Mouse (Mus musculus) G1E (cell line): Measurements from ENCODE around the gene Cdc34. TPM values are rescaled to one million over a fixed set of nuclear protein-coding genes. Genes with fewer than 3 reads are reported as not detected.

Source experiments
- ATAC-seq: 2 replicates; pipeline ENCODE4 v1.8.0; 2016; ENCODE audit warnings: mild to moderate bottlenecking; ENCODE audit not compliant: insufficient number of reproducible peaks, poor library complexity, low FRiP score, severe bottlenecking; ENCODE audit errors: extremely low read depth
- DNase-seq: peaks from one replicate; pipeline ENCODE4 v3.0.0; 2012; ENCODE audit warnings: low spot score
- H3K27me3 ChIP-seq: 2 replicates; pipeline ENCODE4 v1.6.1; 2012; ENCODE audit warnings: mild to moderate bottlenecking, low read length, inconsistent platforms; ENCODE audit not compliant: insufficient read depth
- H3K36me3 ChIP-seq: replicated peaks from 2 replicates; pipeline ENCODE3; 2012; ENCODE audit warnings: mild to moderate bottlenecking, inconsistent platforms
- H3K4me1 ChIP-seq: 2 replicates; pipeline ENCODE4 v1.6.1; 2012; ENCODE audit warnings: low read depth, low read length, inconsistent platforms, mixed read lengths; ENCODE audit not compliant: insufficient read depth
- H3K4me3 ChIP-seq: 2 replicates; pipeline ENCODE4 v1.5.1; 2012; ENCODE audit warnings: low read depth, mild to moderate bottlenecking, inconsistent platforms, low read length, moderate library complexity, mixed read lengths
- H3K9me3 ChIP-seq: replicated peaks from 2 replicates; pipeline ENCODE4 v1.6.1; 2012; ENCODE audit warnings: inconsistent platforms
- CTCF ChIP-seq: IDR thresholded peaks from 2 replicates; pipeline ENCODE4 v1.5.1; 2012; ENCODE audit warnings: low read depth, low read length, inconsistent platforms, mixed read lengths
- GATA1 ChIP-seq: IDR thresholded peaks from 2 replicates; pipeline ENCODE4 v1.6.1; 2012; ENCODE audit warnings: borderline replicate concordance, low read length, inconsistent platforms, mixed read lengths
- GATA2 ChIP-seq: IDR thresholded peaks from 2 replicates; pipeline ENCODE4 v1.6.1; 2012; ENCODE audit warnings: low read depth, low read length, inconsistent platforms, borderline replicate concordance
- POLR2AphosphoS5 ChIP-seq: IDR thresholded peaks from 2 replicates; pipeline ENCODE4 v1.6.1; 2012; ENCODE audit warnings: low read depth, low read length, inconsistent platforms; ENCODE audit not compliant: insufficient replicate concordance
- TAL1 ChIP-seq: conservative IDR thresholded peaks from 2 replicates; pipeline ENCODE4 v1.6.1; 2012; ENCODE audit warnings: low read depth, low read length, inconsistent platforms, mixed read lengths
- polyA plus RNA-seq: library from polyadenylated mRNA; stranded (reverse); fragments of >175 nt; gene quantifications from 2 replicates; pipeline ENCODE4 v1.2.3, GENCODE M21; 2012
- total RNA-seq, 2 experiments: library from RNA; stranded (forward) in 1 of 2; stranded (reverse) in 1 of 2; fragments of 200-1000 nt in 1 of 2; fragments of >200 nt in 1 of 2; fragmentation: Nextera tagmentation in 1 of 2; gene quantifications; 2 replicates each; pipeline ENCODE4 v1.2.3; 2014 to 2017

Gene Cdc34
- total and polyA plus RNA-seq, 3 experiments = 86.7 to 492 (median 136) TPM

- TF ChIP-seq POLR2AphosphoS5 (no peak), GATA1 (no peak), CTCF (no peak), GATA2 (no peak), TAL1 (no peak)
- no peak overlapping the region for H3K4me3 ChIP-seq
- no peak for DNase-seq
- peaks cover 91% of the 10 kb centered on the region for H3K36me3 ChIP-seq
- H3K9me3 ChIP-seq = peaks cover 20% of the 10 kb centered on the region
- no peak for ATAC-seq
- H3K27me3 ChIP-seq = no peaks in the 10 kb centered on the region; the same call in 1 of the 2 replicates
- peaks cover 11% of the 10 kb centered on the region; the same call in 1 of the 2 replicates for H3K4me1 ChIP-seq
Measured at GRCm38 (mm10) chr10:79736706-79737105, 54.7 kb downstream of the Cdc34 start.

Other genes with a start within 250 kb of the Cdc34 start
Only the 20 nearest of the 29 such genes appear.
- not detected in 2 replicates for gene Plpp2, start 148.4 kb upstream of the Cdc34 start, total RNA-seq (2014; fragmentation: Nextera tagmentation)
- gene Plpp2, start 148.4 kb upstream of the Cdc34 start, total RNA-seq (2017) = 0.06 TPM in 1 of 2 replicates, not detected in the other
- gene Plpp2, start 148.4 kb upstream of the Cdc34 start, polyA plus RNA-seq = 0.21 and 0.23 TPM in 2 replicates
- gene Mier2, start 127.0 kb upstream of the Cdc34 start, total RNA-seq (2014; fragmentation: Nextera tagmentation) = not detected in 2 replicates
- not detected in 2 replicates for gene Mier2, start 127.0 kb upstream of the Cdc34 start, total RNA-seq (2017)
- 0.05 TPM in 1 of 2 replicates, not detected in the other for gene Mier2, start 127.0 kb upstream of the Cdc34 start, polyA plus RNA-seq
- gene Theg, start 94.9 kb upstream of the Cdc34 start, total RNA-seq (2014; fragmentation: Nextera tagmentation) = not detected in 2 replicates
- gene Theg, start 94.9 kb upstream of the Cdc34 start, total RNA-seq (2017) = 0.17 TPM in 1 of 2 replicates, not detected in the other
- not detected in 2 replicates for gene Theg, start 94.9 kb upstream of the Cdc34 start, polyA plus RNA-seq
- gene C2cd4c, start 68.2 kb upstream of the Cdc34 start, total RNA-seq (2014; fragmentation: Nextera tagmentation) = not detected in 2 replicates
- gene C2cd4c, start 68.2 kb upstream of the Cdc34 start, total RNA-seq (2017) = 0.06 TPM in 1 of 2 replicates, not detected in the other
- not detected in 2 replicates for gene C2cd4c, start 68.2 kb upstream of the Cdc34 start, polyA plus RNA-seq
- not detected in 2 replicates for gene Shc2, start 44.3 kb upstream of the Cdc34 start, total RNA-seq (2014; fragmentation: Nextera tagmentation)
- 0.05 TPM in 1 of 2 replicates, not detected in the other for gene Shc2, start 44.3 kb upstream of the Cdc34 start, total RNA-seq (2017)
- gene Shc2, start 44.3 kb upstream of the Cdc34 start, polyA plus RNA-seq = not detected in 2 replicates
- gene Odf3l2, start 36.5 kb upstream of the Cdc34 start, total RNA-seq (2014; fragmentation: Nextera tagmentation) = not detected in 2 replicates
- gene Odf3l2, start 36.5 kb upstream of the Cdc34 start, total RNA-seq (2017) = 0.11 TPM in 1 of 2 replicates, not detected in the other
- not detected in 2 replicates for gene Odf3l2, start 36.5 kb upstream of the Cdc34 start, polyA plus RNA-seq
- not detected in 2 replicates for gene Madcam1, start 17.6 kb upstream of the Cdc34 start, total RNA-seq (2014; fragmentation: Nextera tagmentation)
- gene Madcam1, start 17.6 kb upstream of the Cdc34 start, total RNA-seq (2017) = not detected in 2 replicates
- gene Madcam1, start 17.6 kb upstream of the Cdc34 start, polyA plus RNA-seq = not detected in 2 replicates
- 13.9 and 20.2 TPM in 2 replicates for gene Tpgs1, start 12.8 kb upstream of the Cdc34 start, total RNA-seq (2014; fragmentation: Nextera tagmentation)
- gene Tpgs1, start 12.8 kb upstream of the Cdc34 start, total RNA-seq (2017) = 11.6 and 15.5 TPM in 2 replicates
- 78.0 and 91.9 TPM in 2 replicates for gene Tpgs1, start 12.8 kb upstream of the Cdc34 start, polyA plus RNA-seq
- not detected in 2 replicates for gene Gzmm, start 6.8 kb downstream of the Cdc34 start, total RNA-seq (2014; fragmentation: Nextera tagmentation)
- 0.33 and 0.46 TPM in 2 replicates for gene Gzmm, start 6.8 kb downstream of the Cdc34 start, total RNA-seq (2017)
- 0.19 and 0.28 TPM in 2 replicates for gene Gzmm, start 6.8 kb downstream of the Cdc34 start, polyA plus RNA-seq
- 742 and 832 TPM in 2 replicates for gene Bsg, start 22.3 kb downstream of the Cdc34 start, total RNA-seq (2014; fragmentation: Nextera tagmentation)
- 308 and 330 TPM in 2 replicates for gene Bsg, start 22.3 kb downstream of the Cdc34 start, total RNA-seq (2017)
- gene Bsg, start 22.3 kb downstream of the Cdc34 start, polyA plus RNA-seq = 872 and 1,137 TPM in 2 replicates
- 0.29 TPM in 1 of 2 replicates, not detected in the other for gene Hcn2, start 34.4 kb downstream of the Cdc34 start, total RNA-seq (2014; fragmentation: Nextera tagmentation)
- 0.11 and 0.17 TPM in 2 replicates for gene Hcn2, start 34.4 kb downstream of the Cdc34 start, total RNA-seq (2017)
- 0.27 and 0.47 TPM in 2 replicates for gene Hcn2, start 34.4 kb downstream of the Cdc34 start, polyA plus RNA-seq
- gene Polrmt, start 64.4 kb downstream of the Cdc34 start, total RNA-seq (2014; fragmentation: Nextera tagmentation) = 44.5 and 50.5 TPM in 2 replicates
- gene Polrmt, start 64.4 kb downstream of the Cdc34 start, total RNA-seq (2017) = 16.7 and 17.1 TPM in 2 replicates
- 45.3 and 45.5 TPM in 2 replicates for gene Polrmt, start 64.4 kb downstream of the Cdc34 start, polyA plus RNA-seq
- gene Fgf22, start 72.9 kb downstream of the Cdc34 start, total RNA-seq (2014; fragmentation: Nextera tagmentation) = not detected in 2 replicates
- gene Fgf22, start 72.9 kb downstream of the Cdc34 start, total RNA-seq (2017) = 0.44 TPM in 1 of 2 replicates, not detected in the other
- not detected in 2 replicates for gene Fgf22, start 72.9 kb downstream of the Cdc34 start, polyA plus RNA-seq
- gene Rnf126, start 84.8 kb downstream of the Cdc34 start, total RNA-seq (2014; fragmentation: Nextera tagmentation) = 109 and 129 TPM in 2 replicates
- gene Rnf126, start 84.8 kb downstream of the Cdc34 start, total RNA-seq (2017) = 23.5 and 25.2 TPM in 2 replicates
- gene Rnf126, start 84.8 kb downstream of the Cdc34 start, polyA plus RNA-seq = 353 and 382 TPM in 2 replicates
- not detected in 2 replicates for gene Fstl3, start 95.1 kb downstream of the Cdc34 start, total RNA-seq (2014; fragmentation: Nextera tagmentation)
- 0.12 and 0.22 TPM in 2 replicates for gene Fstl3, start 95.1 kb downstream of the Cdc34 start, total RNA-seq (2017)
- gene Fstl3, start 95.1 kb downstream of the Cdc34 start, polyA plus RNA-seq = 0.05 TPM in 1 of 2 replicates, not detected in the other
- gene Prss57, start 108.8 kb downstream of the Cdc34 start, total RNA-seq (2014; fragmentation: Nextera tagmentation) = not detected in 2 replicates
- gene Prss57, start 108.8 kb downstream of the Cdc34 start, total RNA-seq (2017) = 0.05 TPM in 1 of 2 replicates, not detected in the other
- not detected in 2 replicates for gene Prss57, start 108.8 kb downstream of the Cdc34 start, polyA plus RNA-seq
- not detected in 2 replicates for gene Palm, start 111.4 kb downstream of the Cdc34 start, total RNA-seq (2014; fragmentation: Nextera tagmentation)
- 0.11 and 0.17 TPM in 2 replicates for gene Palm, start 111.4 kb downstream of the Cdc34 start, total RNA-seq (2017)
- gene Palm, start 111.4 kb downstream of the Cdc34 start, polyA plus RNA-seq = 0.42 and 0.44 TPM in 2 replicates
- not detected in 2 replicates for gene Misp, start 138.8 kb downstream of the Cdc34 start, total RNA-seq (2014; fragmentation: Nextera tagmentation)
- 0.33 TPM in 1 of 2 replicates, not detected in the other for gene Misp, start 138.8 kb downstream of the Cdc34 start, total RNA-seq (2017)
- gene Misp, start 138.8 kb downstream of the Cdc34 start, polyA plus RNA-seq = not detected in 2 replicates
- 333 and 387 TPM in 2 replicates for gene Ptbp1, start 172.2 kb downstream of the Cdc34 start, total RNA-seq (2014; fragmentation: Nextera tagmentation)
- gene Ptbp1, start 172.2 kb downstream of the Cdc34 start, total RNA-seq (2017) = 168 and 190 TPM in 2 replicates
- 1,117 and 1,292 TPM in 2 replicates for gene Ptbp1, start 172.2 kb downstream of the Cdc34 start, polyA plus RNA-seq
- gene Prtn3, start 192.3 kb downstream of the Cdc34 start, total RNA-seq (2014; fragmentation: Nextera tagmentation) = not detected in 2 replicates
- gene Prtn3, start 192.3 kb downstream of the Cdc34 start, total RNA-seq (2017) = 0.49 TPM in 1 of 2 replicates, not detected in the other
- gene Prtn3, start 192.3 kb downstream of the Cdc34 start, polyA plus RNA-seq = 2.0 and 2.1 TPM in 2 replicates